Mouse (Mus musculus): Measurements from ENCODE around the gene Cbx5. TPM values are rescaled to one million over a fixed set of nuclear protein-coding genes. Genes with fewer than 3 reads are reported as not detected.

The Cbx5 gene
- total and polyA plus RNA-seq, 3 experiments: 94.9 to 171 (median 128) TPM

DNA sequence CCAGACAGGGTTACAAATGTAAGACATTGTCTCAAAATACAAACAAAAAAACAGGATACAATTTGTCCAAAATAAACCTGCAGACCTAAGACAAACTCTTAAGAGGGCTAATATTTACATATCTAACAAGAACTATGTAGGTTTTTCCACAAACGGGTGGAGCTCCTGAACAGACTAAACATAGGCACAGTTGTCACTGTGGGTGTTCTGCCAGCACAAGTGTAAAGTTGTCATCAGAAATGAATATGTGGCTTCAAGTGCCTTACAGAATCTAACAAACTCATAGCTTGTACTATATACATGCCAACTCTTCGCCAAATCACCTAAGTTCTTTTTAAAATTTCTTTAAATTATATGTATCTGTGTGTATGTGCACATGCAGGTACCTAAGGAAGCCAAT lies 6.5 kb downstream of the Cbx5 start:
- in situ Hi-C loops (cut with MboI; ENCODE audit: low pct_ligation_motif_present, low pct_unique_long_range_greater_than_20kb, low sequenced_read_pairs): no loop called here
- no peaks in the 10 kb centered on the region for H3K9me3 ChIP-seq (replicated peaks; ENCODE audit: low read length)
- dilution Hi-C loops (cut with MboI; ENCODE audit: extremely low pct_ligation_motif_present, extremely low pct_unique_long_range_greater_than_20kb, low sequenced_read_pairs): no loop called here
- no peak overlapping the region for H3K4me3 ChIP-seq (replicated peaks in 1 of 3; ENCODE audit: low read depth in 2 of 3, low read length in 2 of 3, poor library complexity in 1 of 3)
- H3K36me3 ChIP-seq (replicated peaks in 1 of 2; ENCODE audit: control insufficient read depth in 1 of 2, insufficient read depth in 1 of 2, low read length in 1 of 2): peaks cover 3 to 35% of the 10 kb centered on the region in 2 experiments
- H3K9ac ChIP-seq (ENCODE audit: insufficient read depth, low read depth): no peak overlapping the region
- H3K4me1 ChIP-seq (ENCODE audit: control insufficient read depth in 1 of 2, insufficient read depth in 2 of 2): peaks cover 2 to 57% of the 10 kb centered on the region in 2 experiments; a peak in 3 of 4 replicates
- no peaks in the 10 kb centered on the region for H3K27me3 ChIP-seq (replicated peaks)
- no peak overlapping the region for H3K4me2 ChIP-seq (ENCODE audit: insufficient read depth, low read depth, poor library complexity, severe bottlenecking)
- no peak for DNase-seq (ENCODE audit: extremely low read depth)
- TF ChIP-seq KAT2A (IDR thresholded peaks at IDR 0.05; ENCODE audit: insufficient replicate concordance, low read length): no peak
- no peak for TF ChIP-seq BHLHE40 (IDR thresholded peaks at IDR 0.05; ENCODE audit: low read depth, low read length)
- no peak for TF ChIP-seq NRF1 (IDR thresholded peaks at IDR 0.05; ENCODE audit: low read depth, low read length)
- TF ChIP-seq USF1 (IDR thresholded peaks at IDR 0.05; ENCODE audit: low read depth, low read length): no peak
- no peak for TF ChIP-seq MAX (IDR thresholded peaks at IDR 0.05; ENCODE audit: low read length)
- TF ChIP-seq MXI1 (IDR thresholded peaks at IDR 0.05; ENCODE audit: low read depth, low read length): no peak
- no peak for TF ChIP-seq RCOR1 (conservative IDR thresholded peaks at IDR 0.05; ENCODE audit: low read depth, low read length)
- no peak for TF ChIP-seq E2F4 (IDR thresholded peaks at IDR 0.05; ENCODE audit: insufficient replicate concordance, low read depth, low read length)
- no peak for TF ChIP-seq CHD2 (IDR thresholded peaks at IDR 0.05; ENCODE audit: low read length)
- TF ChIP-seq SMC3 (IDR thresholded peaks at IDR 0.05; ENCODE audit: low read depth, low read length): no peak
- TF ChIP-seq ELF1 (IDR thresholded peaks at IDR 0.05; ENCODE audit: low read depth, low read length): no peak
- no peak for TF ChIP-seq ZKSCAN1 (IDR thresholded peaks at IDR 0.05; ENCODE audit: borderline replicate concordance, low read depth, low read length)
- no peak for TF ChIP-seq MYC (IDR thresholded peaks at IDR 0.05; ENCODE audit: low read depth, low read length)
- TF ChIP-seq ZMIZ1 (IDR thresholded peaks at IDR 0.05; ENCODE audit: low read depth, low read length): no peak
- no peak for TF ChIP-seq EP300 (IDR thresholded peaks at IDR 0.05; ENCODE audit: low read length)
- TF ChIP-seq POLR2AphosphoS2 (IDR thresholded peaks at IDR 0.05; ENCODE audit: low read depth, low read length): no peak
- H3K79me2 ChIP-seq (replicated peaks; ENCODE audit: control insufficient read depth, extremely low read depth, insufficient read depth, poor library complexity, severe bottlenecking): peaks cover 86% of the 10 kb centered on the region
- H3K27ac ChIP-seq (ENCODE audit: insufficient read depth, low read depth): no peak overlapping the region

DNA sequence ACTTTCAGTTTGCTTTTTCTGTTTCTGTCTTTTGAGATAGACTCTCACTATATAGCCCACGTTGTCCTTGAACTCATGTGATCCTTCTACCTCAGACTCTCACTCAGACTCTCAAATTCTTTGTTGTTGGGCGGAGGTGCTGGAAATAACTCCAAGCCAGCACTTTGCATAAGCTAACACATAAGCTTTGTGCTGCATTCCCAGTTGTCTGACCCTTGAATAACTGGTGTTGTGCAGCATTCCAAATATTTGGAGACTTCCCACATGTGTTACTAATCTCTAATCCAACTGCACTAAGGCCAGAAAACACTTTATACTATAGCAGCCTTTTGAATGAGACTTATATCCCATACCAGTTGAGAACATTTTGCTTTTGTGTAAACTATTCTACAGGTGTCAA lies 10.7 kb downstream of the Cbx5 start:
- H3K27me3 ChIP-seq (replicated peaks): no peaks in the 10 kb centered on the region
- H3K4me1 ChIP-seq (ENCODE audit: control insufficient read depth in 1 of 2, insufficient read depth in 2 of 2): peaks cover 6 to 49% of the 10 kb centered on the region in 2 experiments; a peak in 3 of 4 replicates
- TF ChIP-seq RAD21 (IDR thresholded peaks at IDR 0.05; ENCODE audit: low read depth, low read length): no peak
- TF ChIP-seq MAX (IDR thresholded peaks at IDR 0.05; ENCODE audit: low read length): no peak
- no peak for TF ChIP-seq POLR2A (IDR thresholded peaks at IDR 0.05; ENCODE audit: low read depth, low read length)
- no peak for TF ChIP-seq POLR2AphosphoS2 (IDR thresholded peaks at IDR 0.05; ENCODE audit: low read depth, low read length)
- TF ChIP-seq E2F4 (IDR thresholded peaks at IDR 0.05; ENCODE audit: insufficient replicate concordance, low read depth, low read length): no peak
- no peak for TF ChIP-seq NELFE (IDR thresholded peaks at IDR 0.05; ENCODE audit: low read depth, low read length)
- TF ChIP-seq TBP (conservative IDR thresholded peaks at IDR 0.05; ENCODE audit: low read depth, low read length): no peak
- no peak for TF ChIP-seq JUND (conservative IDR thresholded peaks at IDR 0.05; ENCODE audit: low read depth, low read length)
- no peak for TF ChIP-seq ZC3H11A (IDR thresholded peaks at IDR 0.05; ENCODE audit: low read depth, low read length)
- TF ChIP-seq HCFC1 (IDR thresholded peaks at IDR 0.05; ENCODE audit: low read depth, low read length): no peak
- no peak overlapping the region; the same call in 1 of the 2 replicates for H3K9ac ChIP-seq (ENCODE audit: insufficient read depth, low read depth)
- no peak overlapping the region for H3K27ac ChIP-seq (ENCODE audit: insufficient read depth, low read depth)
- H3K79me2 ChIP-seq (replicated peaks; ENCODE audit: control insufficient read depth, extremely low read depth, insufficient read depth, poor library complexity, severe bottlenecking): peaks cover 82% of the 10 kb centered on the region
- in situ Hi-C loops (cut with MboI; ENCODE audit: low pct_ligation_motif_present, low pct_unique_long_range_greater_than_20kb, low sequenced_read_pairs) (no loop called here), dilution Hi-C loops (cut with MboI; ENCODE audit: extremely low pct_ligation_motif_present, extremely low pct_unique_long_range_greater_than_20kb, low sequenced_read_pairs) (no loop called here)
- no peaks in the 10 kb centered on the region for H3K9me3 ChIP-seq (replicated peaks; ENCODE audit: low read length)
- H3K36me3 ChIP-seq (replicated peaks in 1 of 2; ENCODE audit: control insufficient read depth in 1 of 2, insufficient read depth in 1 of 2, low read length in 1 of 2): peaks cover 0 to 35% of the 10 kb centered on the region in 2 experiments
- H3K4me3 ChIP-seq (replicated peaks in 1 of 3; ENCODE audit: low read depth in 2 of 3, low read length in 2 of 3, poor library complexity in 1 of 3): no peak overlapping the region
- H3K4me2 ChIP-seq (ENCODE audit: insufficient read depth, low read depth, poor library complexity, severe bottlenecking): no peak overlapping the region
- DNase-seq (ENCODE audit: extremely low read depth): no peak

Measured in CH12.LX (cell line).